In genomic region chr17:35080248-35080647, GRCm38 (mm10) we compare ENCODE assay signal across 15 mouse cellular contexts. TPM values are rescaled to one million over a fixed set of nuclear protein-coding genes. Genes with fewer than 3 reads are reported as not detected.
DNase-seq lines count a peak whose midpoint lies in the region; ATAC-seq and TF ChIP-seq lines count a peak whose summit lies in the region.
"Had no signal": no experiment of that assay in that cellular context is flagged by ENCODE, and none has a peak within 500 bp of the region (broad histone marks: within the 10 kb centered on the region; RNA-seq: fewer than 3 reads in every experiment).

No protein-coding gene starts in this region.

- H3K27me3 ChIP-seq in heart, embryonic 13.5 days (replicated peaks) = peaks cover 27% of the 10 kb centered on the region
- H3K27me3 ChIP-seq in midbrain, embryonic 13.5 days = no peaks in the 10 kb centered on the region
- no peaks in the 10 kb centered on the region for H3K27me3 ChIP-seq in midbrain, embryonic 14.5 days (ENCODE audit: control insufficient read depth, insufficient read depth, low read length)
- peaks cover 27% of the 10 kb centered on the region for H3K27me3 ChIP-seq in liver, embryonic 12.5 days (replicated peaks)
- no peaks in the 10 kb centered on the region for H3K27me3 ChIP-seq in stomach, postnatal 0 days (ENCODE audit: control insufficient read depth, insufficient read depth, low read length)

- TF ChIP-seq EP300 in stomach, postnatal 0 days (optimal IDR thresholded peaks at IDR 0.05) = no peak

- TF ChIP-seq CTCF in stomach, postnatal 0 days (IDR thresholded peaks at IDR 0.05; ENCODE audit: low read depth) = no peak

- no peak overlapping the region for H3K27ac ChIP-seq in heart, embryonic 13.5 days (replicated peaks)
- no peak overlapping the region for H3K27ac ChIP-seq in midbrain, embryonic 13.5 days
- H3K27ac ChIP-seq in midbrain, embryonic 14.5 days (replicated peaks; ENCODE audit: low read depth, low read length) = no peak overlapping the region
- peak overlapping the region; percentile 83 for H3K27ac ChIP-seq in liver, embryonic 12.5 days
- H3K27ac ChIP-seq in stomach, postnatal 0 days (replicated peaks) = 0 out of 2 replicates have a peak overlapping the region, but pooled peaks have one; percentile 8
- H3K27ac ChIP-seq: embryonic facial prominence, embryonic 13.5 days; gastrocnemius, adult 2 months; hindbrain, embryonic 10.5 days had no signal

- H3K4me3 ChIP-seq in heart, embryonic 13.5 days = peak overlapping the region; percentile 10
- no peak overlapping the region for H3K4me3 ChIP-seq in midbrain, embryonic 13.5 days (replicated peaks)
- H3K4me3 ChIP-seq in midbrain, embryonic 14.5 days (replicated peaks; ENCODE audit: low read depth, low read length) = no peak overlapping the region
- H3K4me3 ChIP-seq in liver, embryonic 12.5 days = peak overlapping the region; percentile 29
- no peak overlapping the region for H3K4me3 ChIP-seq in stomach, postnatal 0 days (ENCODE audit: low read depth, low read length)
- H3K4me3 ChIP-seq: embryonic facial prominence, embryonic 13.5 days; gastrocnemius, adult 2 months; hindbrain, embryonic 10.5 days had no signal

- peaks cover 2% of the 10 kb centered on the region; the same call in 1 of the 2 replicates for H3K9me3 ChIP-seq in heart, embryonic 13.5 days
- no peaks in the 10 kb centered on the region for H3K9me3 ChIP-seq in midbrain, embryonic 13.5 days
- H3K9me3 ChIP-seq in midbrain, embryonic 14.5 days (ENCODE audit: control insufficient read depth, low read length) = no peaks in the 10 kb centered on the region
- no peaks in the 10 kb centered on the region for H3K9me3 ChIP-seq in liver, embryonic 12.5 days (replicated peaks)
- no peaks in the 10 kb centered on the region for H3K9me3 ChIP-seq in stomach, postnatal 0 days (ENCODE audit: control insufficient read depth, low read length)
- H3K9me3 ChIP-seq: embryonic facial prominence, embryonic 13.5 days; hindbrain, embryonic 10.5 days had no signal

- H3K4me2 ChIP-seq in heart, embryonic 13.5 days = peak overlapping the region; percentile 58
- H3K4me2 ChIP-seq in midbrain, embryonic 13.5 days (replicated peaks) = no peak overlapping the region
- no peak overlapping the region for H3K4me2 ChIP-seq in midbrain, embryonic 14.5 days (ENCODE audit: low read length)
- peak overlapping the region; percentile 70 for H3K4me2 ChIP-seq in liver, embryonic 12.5 days
- peak overlapping the region; percentile 11; the same call in 1 of the 2 replicates for H3K4me2 ChIP-seq in stomach, postnatal 0 days (replicated peaks; ENCODE audit: low read depth)
- H3K4me2 ChIP-seq: embryonic facial prominence, embryonic 13.5 days had no signal

- no peaks in the 10 kb centered on the region for H3K36me3 ChIP-seq in heart, embryonic 13.5 days
- H3K36me3 ChIP-seq in midbrain, embryonic 13.5 days = no peaks in the 10 kb centered on the region
- H3K36me3 ChIP-seq in midbrain, embryonic 14.5 days (ENCODE audit: control insufficient read depth, insufficient read depth, low read length) = no peaks in the 10 kb centered on the region
- H3K36me3 ChIP-seq in liver, embryonic 12.5 days = no peaks in the 10 kb centered on the region
- H3K36me3 ChIP-seq in stomach, postnatal 0 days (ENCODE audit: control insufficient read depth, insufficient read depth, low read length) = no peaks in the 10 kb centered on the region
- H3K36me3 ChIP-seq: embryonic facial prominence, embryonic 13.5 days; hindbrain, embryonic 10.5 days had no signal

- peaks cover 29% of the 10 kb centered on the region for H3K4me1 ChIP-seq in heart, embryonic 13.5 days
- peaks cover 20% of the 10 kb centered on the region for H3K4me1 ChIP-seq in midbrain, embryonic 13.5 days (replicated peaks)
- H3K4me1 ChIP-seq in midbrain, embryonic 14.5 days (ENCODE audit: control insufficient read depth, insufficient read depth, low read length) = no peaks in the 10 kb centered on the region
- peaks cover 62% of the 10 kb centered on the region for H3K4me1 ChIP-seq in liver, embryonic 12.5 days
- H3K4me1 ChIP-seq in stomach, postnatal 0 days (replicated peaks; ENCODE audit: control insufficient read depth, insufficient read depth) = no peaks in the 10 kb centered on the region; the same call in 1 of the 2 replicates

- WGBS in heart, embryonic 13.5 days = 27% methylated on average over 6 of the region's 6 CpGs
- WGBS in midbrain, embryonic 13.5 days = 71% methylated on average over 6 of the region's 6 CpGs
- 57% methylated on average over 6 of the region's 6 CpGs for WGBS in midbrain, embryonic 14.5 days
- 20% methylated on average over 6 of the region's 6 CpGs for WGBS in liver, embryonic 12.5 days (ENCODE audit: insufficient replicate concordance)
- WGBS in stomach, postnatal 0 days = 46% methylated on average over 6 of the region's 6 CpGs

- no peak for DNase-seq in heart, adult 11 months
- no peak for DNase-seq in midbrain, embryonic 14.5 days
- no peak for DNase-seq in stomach, postnatal 0 days (ENCODE audit: low spot score)
- DNase-seq in right cerebral cortex, adult 2 months (ENCODE audit: low spot score in 2 of 2) = no peak
- DNase-seq in thymus, postnatal 10 days (ENCODE audit: low spot score in 2 of 2) = no peak
- DNase-seq: gastrocnemius, adult 2 months; thymus, adult 2 months had no signal

- peak overlapping the region; percentile 48 for H3K9ac ChIP-seq in heart, embryonic 13.5 days
- 0 out of 2 replicates have a peak overlapping the region, but pooled peaks have one; percentile 14 for H3K9ac ChIP-seq in midbrain, embryonic 13.5 days (replicated peaks)
- H3K9ac ChIP-seq in midbrain, embryonic 14.5 days (replicated peaks; ENCODE audit: low read length) = no peak overlapping the region
- peak overlapping the region; percentile 62 for H3K9ac ChIP-seq in liver, embryonic 12.5 days
- H3K9ac ChIP-seq in stomach, postnatal 0 days (ENCODE audit: low read length) = no peak overlapping the region
- H3K9ac ChIP-seq: embryonic facial prominence, embryonic 13.5 days had no signal

- no peak for ATAC-seq in heart, embryonic 13.5 days (ENCODE audit: extremely low read depth, insufficient number of reproducible peaks, low FRiP score, low TSS enrichment)
- no peak for ATAC-seq in midbrain, embryonic 13.5 days
- ATAC-seq in midbrain, embryonic 14.5 days (ENCODE audit: low FRiP score, low TSS enrichment) = no peak
- peak; percentile 50 for ATAC-seq in liver, embryonic 12.5 days
- ATAC-seq in stomach, postnatal 0 days (ENCODE audit: low FRiP score, low TSS enrichment) = no peak
- ATAC-seq: forebrain, embryonic 14.5 days had no signal

RNA-seq across cellular contexts. Expression of gene Ly6g6d, which starts 2.4 kb away (rescaled TPM):
- polyA plus RNA-seq in heart, embryonic 13.5 days (2015; fragmentation: Nextera tagmentation; extraction: Ambion mirVana) = 1.7 and 1.9 TPM in 2 replicates
- polyA plus RNA-seq in midbrain, embryonic 13.5 days (2015; fragmentation: Nextera tagmentation; extraction: Ambion mirVana) = 1.0 and 1.9 TPM in 2 replicates
- 0.78 and 1.5 TPM in 2 replicates for polyA plus RNA-seq in midbrain, embryonic 14.5 days (2014; fragmentation: Nextera tagmentation; extraction: Ambion mirVana)
- 0.36 and 0.53 TPM in 2 replicates for polyA plus RNA-seq in liver, embryonic 12.5 days (2016; fragmentation: Nextera tagmentation; extraction: Ambion mirVana)
- 7.1 and 7.7 TPM in 2 replicates for polyA plus RNA-seq in stomach, postnatal 0 days (2015; fragmentation: Nextera tagmentation; extraction: Ambion mirVana)

RNA-seq across cellular contexts. Expression of gene Ly6g6e, which starts 3.5 kb away (rescaled TPM):
- 0.36 and 0.62 TPM in 2 replicates for polyA plus RNA-seq in heart, embryonic 13.5 days (2015; fragmentation: Nextera tagmentation; extraction: Ambion mirVana)
- polyA plus RNA-seq in midbrain, embryonic 13.5 days (2015; fragmentation: Nextera tagmentation; extraction: Ambion mirVana) = 0.18 and 0.32 TPM in 2 replicates
- 0.62 TPM in 1 of 2 replicates, not detected in the other for polyA plus RNA-seq in midbrain, embryonic 14.5 days (2014; fragmentation: Nextera tagmentation; extraction: Ambion mirVana)
- 0.23 TPM in 1 of 2 replicates, not detected in the other for polyA plus RNA-seq in liver, embryonic 12.5 days (2016; fragmentation: Nextera tagmentation; extraction: Ambion mirVana)
- 109 and 113 TPM in 2 replicates for polyA plus RNA-seq in stomach, postnatal 0 days (2015; fragmentation: Nextera tagmentation; extraction: Ambion mirVana)
- polyA plus RNA-seq: midbrain, postnatal 0 days had no signal

RNA-seq across cellular contexts. Expression of gene Ly6g6f, which starts 5.2 kb away (rescaled TPM):
- polyA plus RNA-seq in heart, embryonic 13.5 days (2015; fragmentation: Nextera tagmentation; extraction: Ambion mirVana) = 0.73 and 1.0 TPM in 2 replicates
- 0.18 and 0.19 TPM in 2 replicates for polyA plus RNA-seq in midbrain, embryonic 13.5 days (2015; fragmentation: Nextera tagmentation; extraction: Ambion mirVana)
- polyA plus RNA-seq in midbrain, embryonic 14.5 days (2014; fragmentation: Nextera tagmentation; extraction: Ambion mirVana) = not detected in 2 replicates
- 10.2 and 10.5 TPM in 2 replicates for polyA plus RNA-seq in liver, embryonic 12.5 days (2016; fragmentation: Nextera tagmentation; extraction: Ambion mirVana)
- polyA plus RNA-seq in stomach, postnatal 0 days (2015; fragmentation: Nextera tagmentation; extraction: Ambion mirVana) = 0.13 TPM in 1 of 2 replicates, not detected in the other
- polyA plus RNA-seq: midbrain, postnatal 0 days; neural tube, embryonic 14.5 days had no signal

RNA-seq across cellular contexts. Expression of gene Abhd16a, which starts 8.8 kb away (rescaled TPM):
- polyA plus RNA-seq in heart, embryonic 13.5 days (2015; fragmentation: Nextera tagmentation; extraction: Ambion mirVana) = 67.0 and 69.5 TPM in 2 replicates
- 85.1 and 86.5 TPM in 2 replicates for polyA plus RNA-seq in midbrain, embryonic 13.5 days (2015; fragmentation: Nextera tagmentation; extraction: Ambion mirVana)
- polyA plus RNA-seq in midbrain, embryonic 14.5 days (2014; fragmentation: Nextera tagmentation; extraction: Ambion mirVana) = 79.4 and 86.0 TPM in 2 replicates
- polyA plus RNA-seq in liver, embryonic 12.5 days (2016; fragmentation: Nextera tagmentation; extraction: Ambion mirVana) = 60.2 and 61.1 TPM in 2 replicates
- polyA plus RNA-seq in stomach, postnatal 0 days (2015; fragmentation: Nextera tagmentation; extraction: Ambion mirVana) = 74.2 and 75.0 TPM in 2 replicates

RNA-seq across cellular contexts. Expression of gene Mpig6b, which starts 14.3 kb away (rescaled TPM):
- polyA plus RNA-seq in heart, embryonic 13.5 days (2015; fragmentation: Nextera tagmentation; extraction: Ambion mirVana) = 0.92 and 1.4 TPM in 2 replicates
- polyA plus RNA-seq in midbrain, embryonic 13.5 days (2015; fragmentation: Nextera tagmentation; extraction: Ambion mirVana) = 0.45 and 0.50 TPM in 2 replicates
- polyA plus RNA-seq in midbrain, embryonic 14.5 days (2014; fragmentation: Nextera tagmentation; extraction: Ambion mirVana) = 0.11 and 0.21 TPM in 2 replicates
- 7.3 and 8.7 TPM in 2 replicates for polyA plus RNA-seq in liver, embryonic 12.5 days (2016; fragmentation: Nextera tagmentation; extraction: Ambion mirVana)
- 0.49 and 0.96 TPM in 2 replicates for polyA plus RNA-seq in stomach, postnatal 0 days (2015; fragmentation: Nextera tagmentation; extraction: Ambion mirVana)
- polyA plus RNA-seq: midbrain, postnatal 0 days had no signal

Comparison
In these comparisons a context has a peak if more than half of its experiments do, and no peak if none do; other contexts are left out.
1. H3K9ac ChIP-seq: peak in heart, embryonic 13.5 days (single experiment), midbrain, embryonic 13.5 days (single experiment) and liver, embryonic 12.5 days (single experiment); none in midbrain, embryonic 14.5 days (single experiment) and stomach, postnatal 0 days (single experiment).
2. H3K27ac ChIP-seq: peak in liver, embryonic 12.5 days (single experiment) and stomach, postnatal 0 days (single experiment); none in heart, embryonic 13.5 days (single experiment), midbrain, embryonic 13.5 days (single experiment) and midbrain, embryonic 14.5 days (single experiment).
3. H3K4me2 ChIP-seq: peak in heart, embryonic 13.5 days (single experiment), liver, embryonic 12.5 days (single experiment) and stomach, postnatal 0 days (single experiment); none in midbrain, embryonic 13.5 days (single experiment) and midbrain, embryonic 14.5 days (single experiment).
4. H3K4me3 ChIP-seq: peak in heart, embryonic 13.5 days (single experiment) and liver, embryonic 12.5 days (single experiment); none in midbrain, embryonic 13.5 days (single experiment), midbrain, embryonic 14.5 days (single experiment) and stomach, postnatal 0 days (single experiment).
5. RNA of gene Ly6g6e, which starts 3.5 kb away (polyA plus RNA-seq): 109 to 113 TPM in stomach, postnatal 0 days; 0.36 to 0.62 TPM in heart, embryonic 13.5 days, 0.18 to 0.32 TPM in midbrain, embryonic 13.5 days, 0.23 TPM in liver, embryonic 12.5 days and 0.62 TPM in midbrain, embryonic 14.5 days; every median in the first group is over 10 times any median in the second.